Mouse (Mus musculus) hindbrain, postnatal 0 days (tissue): ENCODE data around the gene Vmn1r42. TPM values are rescaled to one million over a fixed set of nuclear protein-coding genes. Genes with fewer than 3 reads are reported as not detected.
"Not testable (repeated sequence)": the region's sequence is repeated elsewhere in the genome, so short reads cannot be mapped to it uniquely, and the experiment has no call there.

Source experiments
- ATAC-seq: fragments of 200-750 bp; cut with Nextera tagmentation; 2 replicates; pipeline ENCODE4 v1.8.0; 2017; ENCODE audit warnings: mild to moderate bottlenecking, moderate TSS enrichment, moderate library complexity
- DNase-seq: peaks from one replicate; pipeline ENCODE4 v3.0.0-alpha.2; 2015; ENCODE audit warnings: low spot score
- H3K27ac ChIP-seq: fragments of 300-500 bp; sonication (generic); 2 replicates; pipeline ENCODE4 v1.5.1; 2014; ENCODE audit warnings: mild to moderate bottlenecking
- H3K27me3 ChIP-seq: fragments of 300-500 bp; sonication (generic); 2 replicates; pipeline ENCODE4 v1.6.1; 2014; ENCODE audit warnings: low read length, mixed read lengths; ENCODE audit not compliant: insufficient read depth
- H3K36me3 ChIP-seq: fragments of 300-500 bp; sonication (generic); 2 replicates; pipeline ENCODE4 v1.6.1; 2014; ENCODE audit warnings: low read length, mixed read lengths; ENCODE audit not compliant: insufficient read depth
- H3K4me1 ChIP-seq: fragments of 300-500 bp; sonication (generic); 2 replicates; pipeline ENCODE4 v1.6.1; 2014; ENCODE audit warnings: antibody characterized with exemption, low read length, mixed read lengths; ENCODE audit not compliant: insufficient read depth
- H3K4me2 ChIP-seq: fragments of 300-500 bp; sonication (generic); 2 replicates; pipeline ENCODE4 v1.6.1; 2014; ENCODE audit warnings: low read depth, mild to moderate bottlenecking, low read length, moderate library complexity, mixed read lengths
- H3K4me3 ChIP-seq: fragments of 300-500 bp; sonication (generic); 2 replicates; pipeline ENCODE4 v1.5.1; 2014; ENCODE audit warnings: low read length
- H3K9ac ChIP-seq: fragments of 300-500 bp; sonication (generic); replicated peaks from 2 replicates; pipeline ENCODE4 v1.6.1; 2014; ENCODE audit warnings: mild to moderate bottlenecking, low read length, moderate library complexity, mixed read lengths
- H3K9me3 ChIP-seq: fragments of 300-500 bp; sonication (generic); 2 replicates; pipeline ENCODE4 v1.6.1; 2016; ENCODE audit warnings: low read length, mixed read lengths
- CTCF ChIP-seq: IDR thresholded peaks from 2 replicates; pipeline ENCODE4 v1.5.1; 2016; ENCODE audit warnings: antibody characterized with exemption, control low read depth, low read depth
- WGBS: fragments of 180-500 bp; shearing (Covaris S2); extraction: QIAGEN DNeasy Blood & Tissue Kit; methylation state at CpG from one replicate; pipeline ENCODE4 v1.1.7; 2014; 5-methylcytosine and 5-hydroxymethylcytosine counted together
- polyA plus RNA-seq: library from polyadenylated mRNA; unstranded; fragments of >200 nt; fragmentation: Nextera tagmentation; extraction: Ambion mirVana; gene quantifications from 2 replicates; pipeline ENCODE4 v1.2.1, GENCODE M21; 2015
- total RNA-seq: library from RNA; depleted of rRNA; stranded (reverse); fragments of >200 nt; gene quantifications from 2 replicates; pipeline ENCODE4 v1.2.3, GENCODE M21; 2014; rRNA removed

The Vmn1r42 gene
- total RNA-seq = not detected in 2 replicates
- not detected in 2 replicates for polyA plus RNA-seq

- H3K4me3 ChIP-seq = not testable (repeated sequence)
Measured at GRCm38 (mm10) chr6:89876313-89876712, at the start of gene Vmn1r42, which contains the start of gene Vmn1r43. TSS of gene Vmn1r42 (minus strand) at chr6:89876413. TSS of gene Vmn1r43 (minus strand) at chr6:89876413.

GRCm38 (mm10) chr6:89883812-89884211 is 7.6 kb upstream of the Vmn1r42 start:
- no peak for ATAC-seq
- 46% methylated on average over 2 of the region's 2 CpGs for WGBS
- H3K36me3 ChIP-seq = no peaks in the 10 kb centered on the region
- H3K9ac ChIP-seq = no peak overlapping the region
- no peak for TF ChIP-seq CTCF
- no peak overlapping the region for H3K4me3 ChIP-seq
- no peak overlapping the region for H3K4me2 ChIP-seq
- DNase-seq = peak; percentile 10
- no peaks in the 10 kb centered on the region for H3K27me3 ChIP-seq
- no peaks in the 10 kb centered on the region for H3K4me1 ChIP-seq
- H3K9me3 ChIP-seq = no peaks in the 10 kb centered on the region
- no peak overlapping the region for H3K27ac ChIP-seq

More at GRCm38 (mm10) chr6:89876313-89876712, at the start of gene Vmn1r42, which contains the start of gene Vmn1r43:
- not testable (repeated sequence) for H3K36me3 ChIP-seq, H3K4me2 ChIP-seq, H3K27ac ChIP-seq, H3K27me3 ChIP-seq, ATAC-seq, H3K4me1 ChIP-seq, H3K9ac ChIP-seq, H3K9me3 ChIP-seq, DNase-seq
- 83% methylated on average over 3 of the region's 3 CpGs for WGBS

GRCm38 (mm10) chr6:89883360-89883759 is 7.1 kb upstream of the Vmn1r42 start, which contains the start of gene Vmn1r44:
TSS of gene Vmn1r44 (plus strand) at chr6:89883660.
- ATAC-seq (no peak), DNase-seq (no peak)
- Histone ChIP-seq H3K9me3 (no peaks in the 10 kb centered on the region), H3K4me2 (no peak within 1 kb of the TSS), H3K9ac (no peak within 1 kb of the TSS), H3K36me3 (no peaks in the 10 kb centered on the region), H3K27me3 (no peaks in the 10 kb centered on the region), H3K4me1 (no peaks in the 10 kb centered on the region), H3K27ac (no peak within 1 kb of the TSS), H3K4me3 (no peak within 1 kb of the TSS)
- TF ChIP-seq CTCF = no peak
- 83% methylated on average over 1 of the region's 1 CpGs for WGBS

- no peak overlapping the region for H3K4me2 ChIP-seq
- no peak for TF ChIP-seq CTCF
- ATAC-seq (no peak), DNase-seq (no peak)
- H3K4me3 ChIP-seq = no peak overlapping the region
- H3K9ac ChIP-seq = no peak overlapping the region
- H3K27ac ChIP-seq = no peak overlapping the region
- H3K27me3 ChIP-seq = no peaks in the 10 kb centered on the region
- H3K9me3 ChIP-seq = no peaks in the 10 kb centered on the region
- no peaks in the 10 kb centered on the region for H3K4me1 ChIP-seq
- H3K36me3 ChIP-seq = no peaks in the 10 kb centered on the region
Measured at GRCm38 (mm10) chr6:89880867-89881266, 4.7 kb upstream of the Vmn1r42 start.

- Histone ChIP-seq H3K9me3 (no peaks in the 10 kb centered on the region), H3K27me3 (no peaks in the 10 kb centered on the region), H3K4me3 (no peak overlapping the region), H3K4me2 (no peak overlapping the region), H3K4me1 (no peaks in the 10 kb centered on the region), H3K27ac (no peak overlapping the region), H3K36me3 (no peaks in the 10 kb centered on the region), H3K9ac (no peak overlapping the region)
- ATAC-seq (no peak), DNase-seq (no peak)
- WGBS = 80% methylated on average over 2 of the region's 2 CpGs
- no peak for TF ChIP-seq CTCF
Measured at GRCm38 (mm10) chr6:89876963-89877362, 750 bp upstream of the Vmn1r42 start.

- Histone ChIP-seq H3K4me2 (no peak overlapping the region), H3K4me3 (no peak overlapping the region), H3K27ac (no peak overlapping the region), H3K4me1 (no peaks in the 10 kb centered on the region), H3K9me3 (peaks cover 17% of the 10 kb centered on the region; the same call in 1 of the 2 replicates), H3K36me3 (no peaks in the 10 kb centered on the region), H3K27me3 (no peaks in the 10 kb centered on the region), H3K9ac (no peak overlapping the region)
- TF ChIP-seq CTCF = no peak
- DNase-seq (no peak), ATAC-seq (no peak)
- 86% methylated on average over 2 of the region's 2 CpGs for WGBS
Measured at GRCm38 (mm10) chr6:89867976-89868375, 8.2 kb downstream of the Vmn1r42 start.

GRCm38 (mm10) chr6:89867276-89867675 is 8.9 kb downstream of the Vmn1r42 start:
- Histone ChIP-seq H3K27ac (no peak overlapping the region), H3K4me1 (no peaks in the 10 kb centered on the region), H3K9ac (no peak overlapping the region), H3K4me2 (no peak overlapping the region), H3K4me3 (no peak overlapping the region), H3K9me3 (peaks cover 17% of the 10 kb centered on the region; the same call in 1 of the 2 replicates), H3K27me3 (no peaks in the 10 kb centered on the region), H3K36me3 (no peaks in the 10 kb centered on the region)
- WGBS = 93% methylated on average over 2 of the region's 2 CpGs
- TF ChIP-seq CTCF = no peak
- ATAC-seq = no peak
- no peak for DNase-seq
